Mouse (Mus musculus): Measurements from ENCODE around the gene Emc3. TPM values are rescaled to one million over a fixed set of nuclear protein-coding genes. Genes with fewer than 3 reads are reported as not detected.

Gene Emc3
- 40.1 and 68.3 TPM in 2 replicates for polyA plus RNA-seq (2012; rRNA removed; ENCODE audit: low replicate concordance)

DNA sequence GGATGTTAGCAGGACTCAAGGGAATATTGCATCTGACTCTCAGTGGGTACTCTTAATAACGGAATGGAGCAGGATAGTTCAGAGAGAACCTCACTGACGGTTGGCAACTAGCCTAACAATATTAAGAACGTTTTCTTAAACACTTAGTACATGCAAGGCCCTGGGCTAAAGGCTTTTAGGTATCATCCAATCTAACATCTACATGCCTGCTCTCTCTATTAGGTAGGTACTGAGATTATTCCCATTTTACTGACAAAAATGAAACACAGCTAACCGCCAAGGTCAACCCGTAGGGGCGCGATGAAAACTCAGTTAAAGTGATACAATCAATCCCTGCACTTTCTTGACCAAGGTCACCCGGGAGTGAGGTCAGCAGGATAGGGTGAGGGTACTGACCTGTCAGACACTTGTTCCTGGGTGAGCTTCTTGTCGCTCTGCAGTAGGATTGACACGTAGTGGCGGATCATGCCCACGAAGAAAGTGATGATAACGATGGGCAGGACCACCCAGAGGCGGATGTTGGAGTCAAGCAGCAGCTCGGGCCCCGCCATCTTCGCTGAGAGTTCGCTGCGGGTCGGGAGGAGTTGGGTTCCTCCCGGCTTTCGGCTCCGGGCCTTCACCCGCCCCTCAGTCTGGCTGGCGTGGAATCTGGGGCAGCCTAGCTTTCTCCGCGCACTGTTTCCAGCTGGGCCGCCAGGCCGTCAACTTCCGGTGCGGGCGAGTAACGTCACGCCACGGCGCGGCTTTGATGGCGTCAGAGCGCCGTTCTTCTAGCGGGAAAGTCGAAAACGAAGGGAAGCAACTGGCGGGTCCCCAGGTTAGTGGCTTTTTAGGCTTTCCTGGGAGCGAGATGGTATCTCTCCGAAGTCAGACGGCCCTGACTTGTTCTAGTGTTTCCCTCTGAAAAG lies at the start of gene Emc3, which contains the start of gene Fancd2:
Gene Emc3, minus strand, starts transcription at position 721 of the 908 bp plus-strand sequence.
Gene Fancd2, plus strand, starts transcription at position 751 of the 908 bp plus-strand sequence.

DNA sequence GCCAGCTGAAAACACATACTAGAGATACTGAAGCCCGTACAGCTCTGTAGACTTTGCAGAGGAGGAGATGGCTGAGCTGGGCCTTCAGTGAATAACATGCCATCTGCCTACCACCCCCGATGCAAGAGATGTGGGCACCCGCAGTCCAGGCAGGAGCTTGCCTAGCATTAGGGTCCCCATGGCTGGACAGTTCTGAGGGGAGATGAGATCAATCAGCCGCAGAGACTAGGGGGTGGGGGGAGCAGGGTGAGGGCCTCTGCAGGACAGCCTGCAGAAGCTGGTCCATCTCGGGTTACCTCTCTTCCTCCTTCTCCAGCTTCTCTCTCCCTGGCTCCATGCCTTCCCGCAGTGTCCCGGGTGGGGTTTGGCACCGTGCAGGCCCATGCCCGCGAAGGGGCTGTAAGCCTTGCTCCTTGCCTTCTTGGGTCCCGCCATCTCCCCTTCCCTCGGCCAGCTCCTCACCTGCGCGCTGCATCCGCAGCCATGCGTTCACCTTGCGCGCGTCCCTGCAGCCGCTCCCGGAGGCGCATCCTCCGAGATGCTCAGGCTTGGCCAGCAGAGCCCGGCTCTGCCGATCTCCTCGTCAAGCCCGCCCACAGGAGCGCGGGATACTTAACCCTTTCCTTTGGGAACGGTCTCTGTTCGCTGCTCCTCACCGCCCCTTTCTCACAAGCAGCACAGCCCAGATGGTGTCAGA lies 29.9 kb downstream of the Emc3 start, which contains the start of gene Prrt3:
Gene Prrt3, minus strand, starts transcription at position 544 of the 697 bp plus-strand sequence.

DNA sequence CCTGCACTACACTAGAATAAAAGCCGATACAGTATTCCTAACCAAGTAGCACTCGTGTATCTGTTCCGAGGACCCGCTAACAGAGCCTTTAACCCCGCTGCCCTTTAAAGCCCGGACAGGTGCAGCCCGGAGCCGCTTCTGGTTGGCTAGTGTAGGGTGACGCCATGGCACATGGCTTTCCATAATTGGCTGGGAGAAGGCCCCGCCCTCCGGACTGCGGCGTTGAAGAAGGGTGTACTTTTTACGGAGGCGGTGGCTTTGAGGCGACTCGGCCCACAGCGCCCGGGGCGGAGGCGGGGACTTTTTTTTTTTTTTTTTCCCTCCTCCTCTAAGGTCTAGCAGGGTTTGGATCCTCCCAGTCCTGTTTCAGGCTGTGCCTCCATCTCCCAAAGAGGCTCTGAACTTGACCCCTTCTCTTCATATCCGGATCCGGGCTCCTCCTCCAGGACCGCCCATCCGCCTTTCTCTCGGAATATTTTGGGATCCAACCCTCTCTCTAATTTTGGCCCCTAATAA lies 48.3 kb downstream of the Emc3 start, which contains the start of gene Creld1:
Gene Creld1, plus strand, starts transcription at position 198 of the 516 bp plus-strand sequence.

DNA sequence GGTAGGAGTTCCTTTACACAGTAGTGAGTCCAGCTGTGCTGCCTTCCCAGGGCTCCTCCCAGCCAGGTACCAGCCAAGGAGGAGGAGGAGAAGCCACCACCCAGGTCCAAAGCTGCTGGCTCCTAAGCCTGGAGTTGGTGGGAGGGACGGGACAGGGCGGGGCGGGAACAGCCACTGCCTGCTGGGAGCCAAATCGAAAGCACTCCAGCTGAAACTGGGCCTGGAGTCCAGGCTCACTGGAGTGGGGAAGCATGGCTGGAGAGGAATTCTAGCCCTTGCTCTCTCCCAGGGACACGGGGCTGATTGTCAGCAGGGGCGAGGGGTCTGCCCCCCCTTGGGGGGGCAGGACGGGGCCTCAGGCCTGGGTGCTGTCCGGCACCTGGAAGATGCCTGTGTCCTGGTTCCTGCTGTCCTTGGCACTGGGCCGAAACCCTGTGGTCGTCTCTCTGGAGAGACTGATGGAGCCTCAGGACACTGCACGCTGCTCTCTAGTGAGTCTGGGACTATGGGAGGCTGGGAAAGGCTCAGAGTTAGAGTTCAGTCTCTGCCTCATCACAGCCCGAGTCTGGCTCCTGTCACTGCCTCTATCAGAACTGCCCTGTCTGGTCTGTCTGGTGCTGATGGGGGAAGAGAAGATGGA lies 60.0 kb downstream of the Emc3 start, which contains the start of gene Il17rc:
Gene Il17rc, plus strand, starts transcription at position 131 of the 640 bp plus-strand sequence.

Other genes starting within 250 kb of the Emc3 start
- gene Cpne9, start 249.3 kb downstream of the Emc3 start, polyA plus RNA-seq (2012; rRNA removed; ENCODE audit: low replicate concordance): 0.19 and 0.29 TPM in 2 replicates
- 21.5 and 25.7 TPM in 2 replicates for gene Brpf1, start 224.5 kb downstream of the Emc3 start, polyA plus RNA-seq (2012; rRNA removed; ENCODE audit: low replicate concordance)
- 20.4 and 23.9 TPM in 2 replicates for gene Ogg1, start 204.7 kb downstream of the Emc3 start, polyA plus RNA-seq (2012; rRNA removed; ENCODE audit: low replicate concordance)
- 50.4 and 63.0 TPM in 2 replicates for gene Camk1, start 187.7 kb downstream of the Emc3 start, polyA plus RNA-seq (2012; rRNA removed; ENCODE audit: low replicate concordance)
- gene Tada3, start 153.8 kb downstream of the Emc3 start, polyA plus RNA-seq (2012; rRNA removed; ENCODE audit: low replicate concordance): 18.9 and 22.2 TPM in 2 replicates
- gene Arpc4, start 153.5 kb downstream of the Emc3 start, polyA plus RNA-seq (2012; rRNA removed; ENCODE audit: low replicate concordance): 65.2 and 96.3 TPM in 2 replicates
- gene Ttll3, start 142.4 kb downstream of the Emc3 start, polyA plus RNA-seq (2012; rRNA removed; ENCODE audit: low replicate concordance): 11.4 and 13.8 TPM in 2 replicates
- gene Rpusd3, start 112.3 kb downstream of the Emc3 start, polyA plus RNA-seq (2012; rRNA removed; ENCODE audit: low replicate concordance): 86.7 and 143 TPM in 2 replicates
- gene Cidec, start 95.9 kb downstream of the Emc3 start, polyA plus RNA-seq (2012; rRNA removed; ENCODE audit: low replicate concordance): 1,508 and 1,611 TPM in 2 replicates
- gene Jagn1, start 89.1 kb downstream of the Emc3 start, polyA plus RNA-seq (2012; rRNA removed; ENCODE audit: low replicate concordance): 48.4 and 107 TPM in 2 replicates
- gene Il17re, start 73.2 kb downstream of the Emc3 start, polyA plus RNA-seq (2012; rRNA removed; ENCODE audit: low replicate concordance): 25.9 and 44.8 TPM in 2 replicates
- 59.1 and 98.0 TPM in 2 replicates for gene Il17rc, start 60.2 kb downstream of the Emc3 start, polyA plus RNA-seq (2012; rRNA removed; ENCODE audit: low replicate concordance)
- gene Creld1, start 48.4 kb downstream of the Emc3 start, polyA plus RNA-seq (2012; rRNA removed; ENCODE audit: low replicate concordance): 32.7 and 35.8 TPM in 2 replicates
- gene Prrt3, start 29.7 kb downstream of the Emc3 start, polyA plus RNA-seq (2012; rRNA removed; ENCODE audit: low replicate concordance): 0.03 and 0.12 TPM in 2 replicates
- gene Fancd2, start within 50 bp of the Emc3 start, polyA plus RNA-seq (2012; rRNA removed; ENCODE audit: low replicate concordance): 0.67 and 1.8 TPM in 2 replicates
- not detected in 2 replicates for gene Fancd2os, start 69.1 kb upstream of the Emc3 start, polyA plus RNA-seq (2012; rRNA removed; ENCODE audit: low replicate concordance)
- gene Brk1, start 73.1 kb upstream of the Emc3 start, polyA plus RNA-seq (2012; rRNA removed; ENCODE audit: low replicate concordance): 130 and 284 TPM in 2 replicates
- 19.2 and 29.8 TPM in 2 replicates for gene Vhl, start 92.3 kb upstream of the Emc3 start, polyA plus RNA-seq (2012; rRNA removed; ENCODE audit: low replicate concordance)
- 40.7 and 50.7 TPM in 2 replicates for gene Irak2, start 106.8 kb upstream of the Emc3 start, polyA plus RNA-seq (2012; rRNA removed; ENCODE audit: low replicate concordance)
- 27.4 and 28.4 TPM in 2 replicates for gene Tatdn2, start 165.4 kb upstream of the Emc3 start, polyA plus RNA-seq (2012; rRNA removed; ENCODE audit: low replicate concordance)
- gene Ghrl, start 188.2 kb upstream of the Emc3 start, polyA plus RNA-seq (2012; rRNA removed; ENCODE audit: low replicate concordance): 0.31 and 0.65 TPM in 2 replicates
- 85.8 and 121 TPM in 2 replicates for gene Sec13, start 209.1 kb upstream of the Emc3 start, polyA plus RNA-seq (2012; rRNA removed; ENCODE audit: low replicate concordance)

Data from mammary gland, adult 2 months (tissue).